Mouse (Mus musculus): ENCODE results near the gene Pfn2. TPM values are rescaled to one million over a fixed set of nuclear protein-coding genes. Genes with fewer than 3 reads are reported as not detected.

The Pfn2 gene
- 43.4 and 45.3 TPM in 2 replicates for polyA plus RNA-seq (2015; fragmentation: Nextera tagmentation; extraction: Ambion mirVana)

DNA sequence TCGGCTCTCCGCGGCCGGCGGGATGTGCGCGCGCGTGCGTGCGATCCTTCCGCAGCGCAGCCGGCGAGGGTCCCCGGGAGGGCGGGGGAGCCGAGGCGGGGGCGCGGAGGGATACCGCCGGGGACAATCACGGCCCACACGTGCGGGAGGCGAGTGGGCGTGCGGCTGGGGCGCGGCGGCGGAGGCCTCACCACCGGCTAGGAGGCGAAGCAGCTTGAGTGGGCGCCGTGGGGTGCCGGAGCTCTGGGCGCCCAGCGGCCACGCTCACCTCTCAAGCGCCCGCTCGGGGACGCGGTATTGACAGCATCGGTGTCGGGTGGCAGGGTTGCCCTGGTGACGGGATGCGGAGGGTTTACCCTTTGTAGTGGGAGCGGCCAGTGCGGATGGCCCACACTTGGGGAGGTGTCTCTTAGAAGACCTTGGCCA, at the start of gene Pfn2:
Pfn2 (minus strand) TSS at position 320 of the 426 bp plus-strand sequence.
- peaks cover 6% of the 10 kb centered on the region for H3K36me3 ChIP-seq (ENCODE audit: control insufficient read depth, insufficient read depth)
- H3K4me3 ChIP-seq (ENCODE audit: low read length) = peak within 1 kb of the TSS; percentile 97
- H3K9ac ChIP-seq (ENCODE audit: low read length) = peak within 1 kb of the TSS; percentile 84
- peak; percentile 74 for ATAC-seq (replicated peaks; ENCODE audit: extremely low read depth, insufficient read depth, low FRiP score)
- H3K9me3 ChIP-seq (replicated peaks; ENCODE audit: control insufficient read depth, low read length) = no peaks in the 10 kb centered on the region; the same call in 1 of the 2 replicates
- WGBS = under 1% methylated on average over 52 of the region's 52 CpGs
- peaks cover 19% of the 10 kb centered on the region for H3K4me1 ChIP-seq (ENCODE audit: control insufficient read depth, insufficient read depth, low read length)
- H3K4me2 ChIP-seq (ENCODE audit: low read depth, low read length) = peak within 1 kb of the TSS; percentile 69
- H3K27me3 ChIP-seq (ENCODE audit: control insufficient read depth, insufficient read depth, low read length) = no peaks in the 10 kb centered on the region
- peak within 1 kb of the TSS; percentile 88 for H3K27ac ChIP-seq (ENCODE audit: low read length)

DNA sequence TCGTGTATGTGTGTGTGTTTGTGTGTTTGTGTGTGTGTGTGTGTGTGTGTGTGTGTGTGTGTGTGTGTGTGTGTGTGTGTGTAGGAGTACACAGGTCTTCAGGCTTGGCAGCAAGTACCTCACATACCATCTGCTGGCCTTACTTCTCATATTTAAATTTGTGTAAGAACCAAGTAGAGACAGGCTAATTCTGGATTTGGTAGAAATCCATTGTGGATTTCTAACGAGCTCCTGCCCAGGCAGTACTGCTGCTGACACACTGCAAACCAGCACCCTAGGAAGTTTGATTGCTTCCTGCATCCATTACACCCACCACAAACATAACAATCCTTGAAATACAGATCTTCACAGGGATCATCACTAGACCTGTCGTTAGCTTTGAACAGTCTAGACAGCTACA, 35.1 kb upstream of the Pfn2 start:
- WGBS = 68% methylated on average over 3 of the region's 3 CpGs
- no peak overlapping the region for H3K4me3 ChIP-seq (ENCODE audit: low read length)
- H3K9me3 ChIP-seq (replicated peaks; ENCODE audit: control insufficient read depth, low read length) = 0 out of 2 replicates have a peak, but pooled peaks cover 3% of the 10 kb centered on the region
- no peak overlapping the region for H3K9ac ChIP-seq (ENCODE audit: low read length)
- no peak overlapping the region for H3K27ac ChIP-seq (ENCODE audit: low read length)
- H3K36me3 ChIP-seq (ENCODE audit: control insufficient read depth, insufficient read depth) = no peaks in the 10 kb centered on the region
- no peak for ATAC-seq (replicated peaks; ENCODE audit: extremely low read depth, insufficient read depth, low FRiP score)
- H3K4me1 ChIP-seq (ENCODE audit: control insufficient read depth, insufficient read depth, low read length) = no peaks in the 10 kb centered on the region
- H3K4me2 ChIP-seq (ENCODE audit: low read depth, low read length) = no peak overlapping the region
- H3K27me3 ChIP-seq (ENCODE audit: control insufficient read depth, insufficient read depth, low read length) = no peaks in the 10 kb centered on the region

DNA sequence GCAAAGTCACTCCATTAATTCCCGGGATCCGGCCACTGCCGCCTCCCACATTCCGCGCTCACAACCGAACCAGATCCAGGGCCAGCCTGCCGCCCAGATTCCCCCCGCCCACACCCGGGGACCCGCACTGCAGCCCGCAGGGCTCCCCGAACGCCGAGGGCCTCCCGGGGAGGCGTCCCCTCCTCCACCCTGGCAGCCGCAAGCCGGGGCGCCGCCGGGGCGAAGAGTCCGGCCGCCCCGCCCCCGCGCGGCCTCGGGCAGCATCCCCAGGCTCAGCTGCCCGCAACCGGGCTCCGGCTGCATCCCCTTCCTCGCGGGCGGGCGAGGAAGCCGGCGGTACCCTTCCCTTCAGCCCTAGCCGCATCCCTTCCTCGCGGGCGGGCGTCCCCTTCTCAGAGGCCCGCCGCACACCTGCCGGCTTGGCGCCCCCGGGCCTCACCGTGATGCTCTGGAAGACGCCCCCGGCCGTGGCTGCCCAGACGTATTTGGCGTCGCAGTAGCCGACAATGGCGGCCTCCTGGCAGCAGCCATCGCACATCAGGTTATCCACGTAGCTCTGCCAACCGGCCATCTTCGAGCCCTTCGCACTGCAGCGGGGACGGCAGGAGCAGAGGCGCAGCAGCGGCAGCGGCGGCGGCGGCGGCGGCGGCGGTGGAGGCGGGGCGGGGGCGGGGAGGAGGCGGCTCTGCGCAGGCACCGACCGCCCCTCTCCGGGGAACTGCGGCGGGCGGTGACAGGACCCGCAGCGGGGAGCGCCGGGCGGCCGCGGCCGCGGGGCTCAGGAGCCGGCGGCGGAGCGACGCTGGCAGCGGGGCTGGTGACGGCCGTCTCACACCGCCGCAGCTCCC, 743 bp downstream of the Pfn2 start:
- peak overlapping the region; percentile 97 for H3K4me3 ChIP-seq (ENCODE audit: low read length)
- peaks cover 19% of the 10 kb centered on the region for H3K4me1 ChIP-seq (ENCODE audit: control insufficient read depth, insufficient read depth, low read length)
- H3K27ac ChIP-seq (ENCODE audit: low read length) = peak overlapping the region; percentile 88
- peak overlapping the region; percentile 84 for H3K9ac ChIP-seq (ENCODE audit: low read length)
- under 1% methylated on average over 77 of the region's 104 CpGs for WGBS
- H3K9me3 ChIP-seq (replicated peaks; ENCODE audit: control insufficient read depth, low read length) = no peaks in the 10 kb centered on the region; the same call in 1 of the 2 replicates
- peak; percentile 88 for ATAC-seq (replicated peaks; ENCODE audit: extremely low read depth, insufficient read depth, low FRiP score)
- H3K36me3 ChIP-seq (ENCODE audit: control insufficient read depth, insufficient read depth) = peaks cover 10% of the 10 kb centered on the region
- H3K27me3 ChIP-seq (ENCODE audit: control insufficient read depth, insufficient read depth, low read length) = no peaks in the 10 kb centered on the region
- peak overlapping the region; percentile 69 for H3K4me2 ChIP-seq (ENCODE audit: low read depth, low read length)

DNA sequence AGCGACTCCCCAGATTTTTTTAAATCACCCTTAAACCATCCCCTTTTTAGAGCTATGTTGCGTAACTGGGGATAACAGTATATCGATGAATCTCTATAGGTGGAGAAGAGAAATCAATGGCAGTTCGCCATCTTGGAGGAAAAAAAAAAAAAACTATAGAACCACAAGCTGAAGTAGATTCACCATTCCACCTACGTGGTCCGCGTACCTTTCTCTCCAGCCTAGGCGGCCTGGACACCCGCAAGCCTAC, 1.3 kb downstream of the Pfn2 start:
- Histone ChIP-seq H3K4me1 (ENCODE audit: control insufficient read depth, insufficient read depth, low read length) (peaks cover 19% of the 10 kb centered on the region), H3K9me3 (replicated peaks; ENCODE audit: control insufficient read depth, low read length) (no peaks in the 10 kb centered on the region; the same call in 1 of the 2 replicates), H3K4me2 (ENCODE audit: low read depth, low read length) (peak overlapping the region; percentile 69), H3K27me3 (ENCODE audit: control insufficient read depth, insufficient read depth, low read length) (no peaks in the 10 kb centered on the region), H3K9ac (ENCODE audit: low read length) (peak overlapping the region; percentile 84), H3K27ac (ENCODE audit: low read length) (peak overlapping the region; percentile 88), H3K4me3 (ENCODE audit: low read length) (peak overlapping the region; percentile 97), H3K36me3 (ENCODE audit: control insufficient read depth, insufficient read depth) (peaks cover 10% of the 10 kb centered on the region)
- WGBS = 3% methylated on average over 9 of the region's 9 CpGs
- no peak for ATAC-seq (replicated peaks; ENCODE audit: extremely low read depth, insufficient read depth, low FRiP score)

DNA sequence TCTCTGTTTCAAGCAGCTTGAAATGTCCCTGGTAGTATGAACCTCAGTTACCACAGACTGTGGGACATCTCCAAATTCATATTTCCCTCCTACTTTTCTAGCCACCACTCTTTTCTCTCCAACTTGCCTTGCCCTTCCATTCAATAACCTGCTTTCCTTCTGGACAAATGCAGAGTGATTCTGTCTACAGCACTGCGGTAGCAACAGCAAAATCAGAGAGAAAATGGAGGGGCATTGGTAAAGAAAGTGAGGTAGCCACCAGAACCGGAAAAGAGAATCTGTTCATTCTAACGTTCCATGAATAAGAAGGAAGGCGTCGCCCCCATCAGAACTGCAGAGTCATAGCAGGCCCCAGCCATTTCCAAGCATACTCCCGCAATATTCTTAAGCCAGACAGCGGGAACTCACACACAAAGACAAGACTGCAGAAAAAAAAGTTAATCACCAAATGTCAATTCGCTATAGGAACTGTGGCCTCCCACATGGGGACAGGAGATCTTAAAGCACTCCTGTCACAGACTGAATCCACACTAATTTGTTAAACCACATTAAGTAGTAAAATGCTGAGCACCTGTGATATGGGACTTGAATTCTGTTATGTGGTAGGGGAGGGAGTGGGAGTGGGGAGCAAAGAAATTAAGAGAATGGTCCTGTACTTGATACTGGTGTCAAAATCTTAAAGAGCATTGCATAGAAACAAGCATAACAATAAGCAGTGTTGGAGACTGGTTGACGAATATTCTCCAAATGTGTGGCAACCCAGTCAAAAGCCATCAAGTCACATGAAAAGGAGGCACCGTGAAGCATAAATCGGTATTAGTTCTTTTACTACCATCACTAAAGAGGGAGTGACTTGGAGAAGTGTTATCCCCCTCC, 1.9 kb downstream of the Pfn2 start:
- H3K9ac ChIP-seq (ENCODE audit: low read length) = peak overlapping the region; percentile 84
- H3K27me3 ChIP-seq (ENCODE audit: control insufficient read depth, insufficient read depth, low read length) = no peaks in the 10 kb centered on the region
- ATAC-seq (replicated peaks; ENCODE audit: extremely low read depth, insufficient read depth, low FRiP score) = no peak
- WGBS = 22% methylated on average over 11 of the region's 11 CpGs
- H3K27ac ChIP-seq (ENCODE audit: low read length) = peak overlapping the region; percentile 70
- H3K4me1 ChIP-seq (ENCODE audit: control insufficient read depth, insufficient read depth, low read length) = peaks cover 19% of the 10 kb centered on the region
- H3K36me3 ChIP-seq (ENCODE audit: control insufficient read depth, insufficient read depth) = peaks cover 10% of the 10 kb centered on the region
- H3K4me3 ChIP-seq (ENCODE audit: low read length) = peak overlapping the region; percentile 97
- no peaks in the 10 kb centered on the region; the same call in 1 of the 2 replicates for H3K9me3 ChIP-seq (replicated peaks; ENCODE audit: control insufficient read depth, low read length)
- peak overlapping the region; percentile 69 for H3K4me2 ChIP-seq (ENCODE audit: low read depth, low read length)

DNA sequence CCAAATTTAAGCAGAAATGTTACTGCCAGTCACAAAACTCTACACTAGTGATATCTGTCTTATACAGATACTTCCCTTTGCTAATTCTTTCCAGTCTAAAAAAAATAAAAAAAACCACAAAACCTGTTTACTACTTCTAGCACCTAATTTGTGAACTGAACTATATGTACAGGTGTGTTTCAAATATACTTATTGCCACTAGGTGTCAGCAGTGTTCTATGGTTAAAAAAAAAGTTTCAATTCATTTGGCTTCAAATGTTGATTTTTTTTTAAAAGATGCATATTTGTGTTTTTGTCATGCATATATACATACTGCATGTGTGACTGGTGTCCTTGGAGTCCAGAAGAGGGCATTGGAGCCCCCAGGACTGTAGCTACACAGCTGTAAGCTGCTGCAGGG, 4.1 kb downstream of the Pfn2 start:
- no peaks in the 10 kb centered on the region for H3K27me3 ChIP-seq (ENCODE audit: control insufficient read depth, insufficient read depth, low read length)
- no peak overlapping the region for H3K4me2 ChIP-seq (ENCODE audit: low read depth, low read length)
- ATAC-seq (replicated peaks; ENCODE audit: extremely low read depth, insufficient read depth, low FRiP score) = no peak
- H3K36me3 ChIP-seq (ENCODE audit: control insufficient read depth, insufficient read depth) = peaks cover 16% of the 10 kb centered on the region
- no peak overlapping the region for H3K9ac ChIP-seq (ENCODE audit: low read length)
- no peak overlapping the region for H3K27ac ChIP-seq (ENCODE audit: low read length)
- H3K4me3 ChIP-seq (ENCODE audit: low read length) = no peak overlapping the region
- H3K4me1 ChIP-seq (ENCODE audit: control insufficient read depth, insufficient read depth, low read length) = peaks cover 19% of the 10 kb centered on the region
- no peaks in the 10 kb centered on the region; the same call in 1 of the 2 replicates for H3K9me3 ChIP-seq (replicated peaks; ENCODE audit: control insufficient read depth, low read length)

DNA sequence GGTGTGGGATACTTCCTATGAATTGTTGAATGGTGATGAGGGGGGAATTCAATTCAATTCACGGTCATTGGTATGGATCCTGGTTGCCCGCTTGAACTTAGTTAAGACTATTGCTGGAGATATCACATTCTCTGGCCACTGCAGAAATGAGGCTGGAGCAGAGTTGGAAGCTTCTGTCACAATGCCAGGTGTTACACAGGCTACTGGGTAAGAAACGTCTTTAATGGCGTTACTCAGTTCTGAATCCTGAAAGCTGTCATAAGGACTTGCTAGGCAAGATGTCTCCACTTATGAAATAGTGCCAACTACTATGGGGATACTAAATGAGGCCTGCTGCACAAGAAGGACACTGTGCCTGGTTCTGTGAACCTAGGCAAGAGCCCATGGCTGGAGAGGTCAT, 11.0 kb downstream of the Pfn2 start:
- WGBS = 84% methylated on average over 4 of the region's 4 CpGs
- ATAC-seq (replicated peaks; ENCODE audit: extremely low read depth, insufficient read depth, low FRiP score) = no peak

DNA sequence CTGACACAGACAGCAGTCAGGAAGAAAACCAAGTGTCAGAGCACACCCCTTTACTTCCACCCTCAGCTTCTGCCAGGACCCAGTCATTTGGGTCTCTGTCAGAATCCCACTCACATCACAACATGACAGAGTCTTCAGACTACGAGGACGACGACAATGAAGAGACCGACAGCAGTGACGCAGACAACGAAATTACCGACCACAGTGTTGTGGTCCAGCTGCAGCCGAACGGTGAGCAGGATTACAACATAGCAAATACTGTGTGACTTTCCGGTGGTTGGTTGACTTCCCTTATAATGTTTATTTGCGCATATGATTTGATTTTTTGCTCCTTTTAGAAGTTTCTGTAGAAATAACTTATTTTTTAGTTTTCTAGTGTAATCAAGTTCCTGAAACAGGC, 14.3 kb downstream of the Pfn2 start:
- Histone ChIP-seq H3K4me1 (ENCODE audit: control insufficient read depth, insufficient read depth, low read length) (no peaks in the 10 kb centered on the region), H3K4me2 (ENCODE audit: low read depth, low read length) (no peak overlapping the region), H3K27me3 (ENCODE audit: control insufficient read depth, insufficient read depth, low read length) (no peaks in the 10 kb centered on the region), H3K9me3 (replicated peaks; ENCODE audit: control insufficient read depth, low read length) (no peaks in the 10 kb centered on the region), H3K27ac (ENCODE audit: low read length) (no peak overlapping the region), H3K4me3 (ENCODE audit: low read length) (no peak overlapping the region), H3K9ac (ENCODE audit: low read length) (no peak overlapping the region), H3K36me3 (ENCODE audit: control insufficient read depth, insufficient read depth) (peaks cover 17% of the 10 kb centered on the region; the same call in 1 of the 2 replicates)
- 91% methylated on average over 11 of the region's 11 CpGs for WGBS
- no peak for ATAC-seq (replicated peaks; ENCODE audit: extremely low read depth, insufficient read depth, low FRiP score)

More for the DNA sequence above, 11.0 kb downstream of the Pfn2 start:
- Histone ChIP-seq H3K4me3 (ENCODE audit: low read length) (no peak overlapping the region), H3K27me3 (ENCODE audit: control insufficient read depth, insufficient read depth, low read length) (no peaks in the 10 kb centered on the region), H3K9ac (ENCODE audit: low read length) (no peak overlapping the region), H3K27ac (ENCODE audit: low read length) (no peak overlapping the region), H3K4me1 (ENCODE audit: control insufficient read depth, insufficient read depth, low read length) (no peaks in the 10 kb centered on the region), H3K4me2 (ENCODE audit: low read depth, low read length) (no peak overlapping the region), H3K36me3 (ENCODE audit: control insufficient read depth, insufficient read depth) (peaks cover 14% of the 10 kb centered on the region), H3K9me3 (replicated peaks; ENCODE audit: control insufficient read depth, low read length) (no peaks in the 10 kb centered on the region; the same call in 1 of the 2 replicates)

DNA sequence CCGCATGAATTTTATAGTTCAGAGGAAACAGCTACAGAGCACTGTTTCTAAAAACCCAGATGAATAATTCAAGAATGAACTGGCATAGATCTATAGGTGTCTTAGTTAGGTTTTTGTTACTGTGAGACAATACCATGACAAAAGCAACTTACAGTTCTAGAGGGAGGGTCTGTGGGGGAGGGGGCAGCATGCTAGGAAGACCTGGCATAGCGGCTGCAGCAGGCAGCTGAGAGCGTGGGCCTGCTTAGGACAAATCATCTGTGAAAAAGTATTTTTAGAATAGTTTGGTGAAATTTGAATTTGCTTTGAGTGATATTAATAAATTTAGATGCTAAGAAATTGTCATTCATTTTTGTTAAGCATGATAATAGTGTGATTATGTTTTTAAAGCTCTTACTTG, 22.0 kb downstream of the Pfn2 start:
- H3K9ac ChIP-seq (ENCODE audit: low read length) = no peak overlapping the region
- H3K4me1 ChIP-seq (ENCODE audit: control insufficient read depth, insufficient read depth, low read length) = no peaks in the 10 kb centered on the region
- no peak overlapping the region for H3K4me2 ChIP-seq (ENCODE audit: low read depth, low read length)
- no peaks in the 10 kb centered on the region for H3K27me3 ChIP-seq (ENCODE audit: control insufficient read depth, insufficient read depth, low read length)
- no peak for ATAC-seq (replicated peaks; ENCODE audit: extremely low read depth, insufficient read depth, low FRiP score)
- no peaks in the 10 kb centered on the region for H3K9me3 ChIP-seq (replicated peaks; ENCODE audit: control insufficient read depth, low read length)
- peaks cover 19% of the 10 kb centered on the region for H3K36me3 ChIP-seq (ENCODE audit: control insufficient read depth, insufficient read depth)
- no peak overlapping the region for H3K27ac ChIP-seq (ENCODE audit: low read length)
- no peak overlapping the region for H3K4me3 ChIP-seq (ENCODE audit: low read length)
- WGBS = 95% methylated on average over 3 of the region's 3 CpGs
